Mouse (Mus musculus) kidney, postnatal 25 days (tissue): ENCODE measurements around the gene Hacd4.

ENCODE experiments used
- DNase-seq, 2 experiments: peaks; one replicate each; pipeline ENCODE4 v3.0.0; 2021; ENCODE audit warnings: mixed read lengths in 2 of 2

The Hacd4 gene

DNA sequence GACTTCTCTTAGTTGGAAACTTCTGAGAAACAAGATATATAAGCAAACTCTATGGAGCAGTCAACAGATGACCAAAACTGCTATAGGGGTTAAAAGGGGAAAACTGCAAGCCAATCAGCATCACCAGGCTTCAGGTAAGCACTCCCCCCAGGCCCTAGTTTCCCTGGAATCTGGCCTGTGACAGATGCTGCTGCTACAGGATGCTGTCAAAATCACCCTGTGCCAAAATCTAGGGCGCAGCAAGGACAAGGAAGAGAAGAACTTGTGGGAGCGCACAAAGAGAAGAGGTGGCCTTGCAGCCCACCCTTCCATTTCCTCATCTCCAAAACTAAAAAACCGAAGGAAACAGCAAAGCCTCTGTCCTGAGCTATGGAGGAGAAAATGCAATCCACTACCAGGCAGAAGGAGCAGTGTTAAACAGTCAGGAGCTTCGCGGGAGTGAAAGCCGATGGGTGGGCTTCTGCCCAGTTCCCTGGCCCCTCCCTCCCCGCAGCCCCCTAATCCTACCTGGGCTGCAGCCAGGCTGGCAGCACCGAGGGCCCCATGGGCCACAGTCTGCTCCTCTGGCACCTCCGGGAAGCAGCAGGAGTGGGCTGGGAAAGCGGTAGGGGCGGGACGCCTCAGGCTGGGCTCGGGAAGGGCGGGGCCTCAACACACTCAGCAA is at the start of gene Hacd4:
Gene Hacd4, minus strand, starts transcription at position 603 of the 664 bp plus-strand sequence.
- DNase-seq = peak; percentile 83 to 89

DNA sequence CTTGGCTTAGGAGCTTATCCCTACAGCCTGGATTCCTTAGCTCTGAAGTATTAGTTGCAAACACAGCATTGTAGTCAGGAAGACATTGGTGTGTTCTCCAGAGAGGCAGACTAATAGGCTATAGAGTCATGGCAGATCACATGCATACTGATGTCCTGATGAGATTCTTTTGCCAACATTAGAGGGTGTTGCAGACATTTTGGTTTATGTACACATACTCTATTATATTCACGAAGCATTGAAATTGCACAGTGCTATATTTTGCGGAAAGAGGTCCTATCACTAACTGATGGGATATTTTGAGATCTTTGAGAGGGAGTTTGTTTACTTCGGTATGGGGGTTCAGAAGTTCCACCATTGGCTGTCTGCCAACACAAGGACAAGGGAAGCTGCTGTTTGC is 49.4 kb upstream of the Hacd4 start:
- no peak for DNase-seq

DNA sequence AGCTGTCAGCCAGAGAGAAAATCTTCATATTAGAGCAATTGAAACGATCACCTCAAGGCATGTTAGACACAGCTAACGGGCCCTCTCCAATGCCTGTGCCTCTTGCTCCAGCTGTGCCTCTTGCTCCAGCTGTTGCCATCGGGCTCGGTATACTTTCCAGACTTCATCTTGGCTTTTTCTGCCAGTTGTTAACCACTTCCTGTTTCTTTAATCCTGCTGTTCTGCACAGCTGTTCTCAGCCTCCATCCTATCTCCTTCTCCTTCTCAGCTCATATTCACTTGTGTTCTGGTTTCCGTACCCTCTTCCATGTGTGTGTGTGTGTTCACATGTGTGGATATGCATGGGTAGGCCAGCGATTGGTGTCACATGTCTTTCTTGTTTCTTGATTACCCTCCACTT is 41.4 kb upstream of the Hacd4 start:
- DNase-seq = no peak

DNA sequence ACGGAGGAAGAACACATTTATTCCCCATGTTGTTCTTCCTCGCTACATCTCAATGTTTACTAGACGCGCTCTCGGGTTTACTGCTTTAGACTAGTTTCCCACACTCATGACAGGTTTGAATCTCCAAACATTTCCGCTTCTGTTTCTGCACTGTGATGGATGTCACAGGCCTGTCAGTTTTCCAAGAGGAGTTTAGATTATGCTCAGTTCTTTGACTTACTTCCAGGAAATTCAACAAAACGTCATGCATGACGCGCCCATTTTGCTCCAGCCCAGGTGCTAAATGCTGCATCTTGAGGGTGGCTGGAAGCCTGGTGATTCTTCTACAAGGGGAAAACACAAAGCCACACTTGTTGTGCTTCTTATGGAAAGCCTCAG is 40.1 kb upstream of the Hacd4 start:
- no peak for DNase-seq

DNA sequence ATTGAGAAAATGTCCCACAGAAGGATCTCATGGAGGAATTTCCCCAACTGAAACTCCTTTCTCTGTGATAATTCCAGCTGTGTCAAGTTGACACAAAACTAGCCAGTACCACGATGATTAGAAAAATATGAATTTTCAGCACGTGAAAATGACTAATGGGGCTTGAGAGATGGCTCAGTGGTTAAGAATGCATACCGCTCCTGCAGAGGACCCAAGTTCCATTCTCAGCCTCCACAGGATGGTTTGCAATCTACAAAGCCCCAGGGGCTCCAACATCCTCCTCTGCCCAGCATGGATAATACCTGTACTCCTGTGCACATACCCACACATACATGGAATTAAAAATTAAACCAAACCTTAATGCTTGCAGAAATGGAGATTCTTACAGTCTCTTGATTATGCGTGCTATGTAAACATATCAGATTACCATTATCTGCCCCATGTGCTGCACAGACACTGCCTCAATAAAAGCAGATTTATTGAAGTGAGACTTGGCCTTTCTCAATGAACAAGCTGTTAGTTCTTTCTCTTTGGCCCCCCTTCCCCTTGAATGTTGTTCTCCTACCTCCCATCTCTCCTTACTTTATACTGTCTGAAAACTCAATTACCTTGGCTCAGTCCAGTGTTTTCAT is 39.6 kb upstream of the Hacd4 start:
- no peak for DNase-seq

DNA sequence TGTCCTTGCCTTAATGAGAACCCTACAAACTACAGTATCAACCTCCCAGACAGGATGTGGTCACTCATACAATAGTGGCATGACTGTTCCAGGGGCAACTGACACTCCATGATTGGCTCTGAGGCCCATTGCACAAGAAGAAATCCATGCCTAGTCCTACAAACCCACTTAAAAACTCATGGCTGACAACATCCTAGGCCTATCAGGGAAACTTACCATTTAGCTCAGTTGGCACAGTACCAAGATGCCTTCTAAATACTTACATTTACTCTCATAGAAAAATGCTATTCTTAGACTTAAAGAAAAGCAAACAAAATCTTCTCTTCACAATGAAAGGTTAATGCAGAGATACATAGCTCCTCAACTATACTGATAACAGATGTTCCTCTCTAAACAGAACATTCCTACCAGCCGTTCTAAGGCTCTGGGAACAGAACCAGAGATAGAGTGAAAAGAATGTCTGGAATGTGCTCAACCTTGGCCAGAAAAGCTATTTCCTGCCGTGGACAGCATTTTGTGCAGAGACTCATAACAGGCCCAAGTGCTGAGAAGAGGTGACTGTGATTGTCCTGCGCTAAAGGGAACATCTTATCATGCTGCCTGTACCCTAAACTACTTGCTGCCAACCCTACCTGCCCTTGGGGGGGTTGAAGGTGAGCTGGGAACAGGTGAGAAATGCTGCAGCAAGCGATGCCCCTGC is 37.9 kb upstream of the Hacd4 start:
- peak in 1 of 2 experiments; percentile 16 for DNase-seq

DNA sequence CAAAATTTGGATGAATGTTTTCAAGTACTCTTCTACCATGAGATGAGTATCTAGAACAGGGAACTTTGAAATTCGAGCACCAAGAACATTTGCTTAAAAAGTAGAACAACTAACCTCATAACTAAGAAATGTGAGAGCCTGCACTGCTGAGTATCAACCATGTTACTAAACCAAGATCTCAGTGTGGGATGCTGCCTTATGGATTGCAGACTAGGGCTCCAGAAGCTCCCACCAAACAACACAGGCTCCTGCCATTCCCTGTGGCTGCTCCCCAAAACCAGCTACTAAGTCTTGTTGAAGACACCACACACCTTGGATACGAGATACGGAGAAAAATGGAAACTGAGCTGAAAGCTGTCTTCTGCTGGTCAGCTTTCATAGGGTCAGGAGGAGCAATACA is 37.4 kb upstream of the Hacd4 start:
- DNase-seq = no peak

DNA sequence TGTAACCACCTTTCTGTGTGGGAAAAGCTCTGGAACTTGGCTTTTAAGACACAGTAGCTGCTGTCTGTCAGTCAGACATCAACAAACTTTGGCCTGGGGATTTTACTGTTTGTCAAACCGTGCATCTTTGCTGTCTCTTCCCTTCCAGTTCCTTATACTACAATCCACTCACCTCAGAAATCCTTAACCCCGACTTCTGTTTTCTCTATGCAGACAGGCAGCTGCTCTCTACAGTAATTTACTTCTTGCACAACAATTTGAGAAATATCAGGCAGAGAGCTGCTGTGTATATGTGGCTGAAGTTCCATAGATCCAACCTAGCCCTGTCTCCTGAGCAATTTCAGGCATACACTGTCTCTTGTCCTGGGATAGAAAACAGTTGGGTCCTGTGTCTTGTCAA is 32.8 kb upstream of the Hacd4 start:
- no peak for DNase-seq

DNA sequence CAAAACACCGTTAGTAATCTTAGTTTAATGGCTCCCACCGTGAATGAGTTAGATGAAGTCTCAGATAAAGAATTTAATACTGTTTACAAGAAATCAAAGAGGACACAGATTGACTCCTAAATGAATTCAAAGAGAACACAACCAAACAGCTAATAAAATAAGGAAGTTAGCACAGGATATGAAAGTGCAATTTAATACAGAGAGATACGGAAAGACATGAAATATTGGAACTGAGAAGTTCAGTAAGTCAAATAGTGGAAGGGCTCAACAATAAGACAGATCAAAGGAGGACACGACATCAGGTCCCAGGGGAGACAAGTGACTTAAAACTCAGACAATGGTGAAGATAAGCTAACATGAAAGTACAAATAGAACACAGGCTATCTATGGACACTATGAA is 25.8 kb upstream of the Hacd4 start:
- DNase-seq = no peak

DNA sequence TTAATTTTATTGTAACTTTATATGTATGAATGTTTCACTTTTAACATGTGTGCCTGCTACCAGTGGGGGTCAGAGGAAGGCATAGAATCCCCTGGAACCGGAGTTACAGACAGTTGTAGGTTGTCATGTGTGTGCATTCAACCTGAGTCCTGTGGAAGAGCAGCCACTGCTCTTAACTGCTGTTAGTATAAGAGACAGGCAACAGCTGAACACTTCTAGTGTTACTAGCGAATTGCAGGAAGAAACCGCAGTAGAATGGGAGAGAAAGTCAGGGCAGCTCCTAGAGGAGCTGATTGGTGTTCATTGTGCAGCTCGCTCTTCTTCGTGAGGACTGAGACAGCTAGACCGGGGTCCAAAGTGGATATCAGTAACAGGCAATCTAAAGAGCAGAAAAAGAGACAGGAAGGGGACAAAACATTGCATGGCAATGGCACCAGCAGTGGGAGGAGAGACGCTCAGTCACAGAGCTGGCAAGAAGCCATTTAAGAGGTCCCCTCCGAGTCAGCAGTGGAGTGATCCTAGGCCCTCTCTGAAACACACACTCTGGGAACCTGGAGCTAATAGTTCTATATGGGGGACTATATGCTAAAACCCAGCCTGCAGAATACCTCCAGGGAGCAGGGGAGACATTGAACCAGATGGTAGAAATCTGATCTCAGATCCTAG is 24.4 kb upstream of the Hacd4 start:
- no peak for DNase-seq

DNA sequence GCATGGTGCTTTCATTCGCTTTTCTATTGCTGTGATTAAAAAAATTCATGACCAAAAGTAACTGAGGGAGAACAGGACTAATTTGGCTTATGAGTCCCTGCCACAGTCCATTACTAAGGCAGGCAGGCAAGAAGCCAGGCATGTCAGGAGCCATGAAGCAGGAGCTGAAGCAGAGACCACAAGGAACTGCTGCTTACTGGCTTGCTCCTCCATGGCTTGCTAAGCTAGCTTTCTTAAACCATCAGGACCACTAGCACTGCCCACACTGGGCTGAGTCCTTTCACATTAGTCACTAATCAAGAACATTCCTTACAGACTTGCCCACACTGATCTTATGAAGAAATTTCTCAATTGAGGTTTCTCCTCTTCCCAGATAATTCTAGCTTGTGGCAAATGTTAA is 23.8 kb upstream of the Hacd4 start:
- DNase-seq = no peak

DNA sequence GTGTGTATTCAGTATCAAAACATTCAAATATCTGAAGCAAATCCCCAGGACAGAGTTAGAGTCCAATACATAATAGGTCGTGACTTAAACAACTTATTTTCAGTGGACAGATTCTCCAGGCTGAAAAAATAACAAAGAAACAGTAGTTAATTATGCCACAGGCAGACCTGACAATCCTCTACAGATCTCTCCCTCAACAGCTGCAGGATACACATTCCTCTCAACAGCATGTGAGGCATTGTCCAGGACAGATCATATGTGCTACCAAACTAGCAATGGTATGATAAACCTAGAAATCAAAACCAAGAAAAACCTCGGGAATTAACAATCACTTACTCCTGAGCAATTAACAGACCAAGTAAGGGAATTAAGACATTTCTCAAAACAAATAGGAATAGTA is 22.6 kb upstream of the Hacd4 start:
- no peak for DNase-seq

DNA sequence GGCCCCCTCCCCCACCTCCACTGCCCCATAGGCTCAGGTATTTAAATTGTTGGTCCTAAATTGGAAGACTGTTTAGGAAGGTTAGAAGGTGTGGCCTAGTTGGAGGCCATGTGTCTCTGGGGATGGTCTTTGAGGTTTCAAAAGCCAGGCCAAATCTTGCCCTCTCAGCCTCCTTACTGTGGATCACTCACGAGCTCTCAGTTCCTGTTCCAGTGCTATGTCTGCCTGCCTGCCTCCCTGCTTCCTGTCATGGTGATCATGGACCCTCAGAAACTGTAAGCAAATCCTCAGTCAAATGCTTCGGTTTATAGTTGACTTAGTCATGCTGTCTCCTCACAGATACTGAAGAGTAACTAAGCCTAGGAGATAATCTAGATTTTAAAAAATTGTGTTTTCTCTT is 19.9 kb upstream of the Hacd4 start:
- no peak for DNase-seq

DNA sequence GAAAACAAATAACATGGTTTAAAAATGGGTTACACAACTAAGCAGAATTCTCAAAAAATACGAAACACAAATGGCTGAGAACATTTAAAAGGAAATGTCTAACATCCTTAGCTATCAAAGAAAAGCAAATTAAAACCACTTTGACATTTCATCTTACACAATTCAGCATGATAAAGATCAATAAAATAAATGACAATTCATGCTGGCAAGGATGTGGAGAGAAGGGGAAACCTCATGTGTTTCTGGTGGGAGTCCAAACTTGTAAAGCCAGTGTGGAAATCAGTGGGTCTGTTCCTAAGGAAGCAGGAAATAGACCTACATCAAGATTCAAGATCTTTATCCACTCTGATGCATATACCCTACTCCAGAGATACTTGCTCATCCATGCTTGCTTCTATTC is 19.4 kb upstream of the Hacd4 start:
- no peak for DNase-seq

DNA sequence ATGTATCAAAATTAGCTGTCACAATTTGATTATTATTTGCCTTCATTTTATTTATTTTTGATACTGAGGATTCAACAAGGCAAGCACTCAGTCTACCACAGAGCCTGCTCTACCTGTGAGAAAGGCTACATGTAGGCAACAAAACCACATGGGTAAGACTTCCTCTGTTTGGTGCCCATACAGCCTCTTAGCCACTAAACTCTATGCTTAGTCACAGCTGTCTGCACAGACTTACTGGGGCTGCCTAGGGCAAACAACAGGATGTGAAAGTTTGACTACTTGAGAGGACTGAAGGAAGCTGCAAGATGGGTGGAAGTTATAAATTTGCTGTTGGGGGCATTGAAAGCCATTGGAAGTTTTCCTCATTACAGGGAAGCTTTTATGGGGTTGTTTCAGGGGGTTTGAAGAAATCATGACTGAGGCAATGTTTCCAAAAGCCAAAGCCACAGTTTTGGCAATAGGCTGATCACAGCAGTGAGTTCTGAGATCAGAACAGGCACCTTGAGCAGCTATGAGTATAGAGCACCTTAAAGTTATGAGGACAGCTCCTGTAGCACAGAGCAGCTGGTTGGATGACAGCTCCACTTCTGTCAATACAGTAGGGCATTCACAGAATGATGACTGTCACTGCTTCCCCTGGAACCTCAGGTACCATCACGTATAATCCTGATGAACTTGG is 11.5 kb upstream of the Hacd4 start:
- DNase-seq = no peak

DNA sequence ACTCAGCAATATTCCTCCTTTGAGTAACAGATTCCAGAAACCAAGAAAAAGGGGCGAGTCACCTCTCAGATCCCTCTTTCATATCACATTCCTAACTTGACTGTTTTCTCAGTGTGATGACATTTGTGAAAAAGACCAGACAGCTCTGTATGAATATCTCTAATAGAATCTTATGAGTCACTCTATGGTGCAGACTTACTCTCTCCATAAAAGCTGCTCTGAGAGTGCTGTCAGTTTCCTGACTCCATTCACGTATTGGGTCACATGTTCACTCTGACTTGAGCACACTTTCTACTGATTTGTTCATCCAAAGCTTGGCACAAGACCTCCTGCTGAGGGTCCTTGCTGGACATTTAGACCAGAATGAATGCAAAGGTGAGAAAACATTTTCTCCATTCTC is 10.2 kb upstream of the Hacd4 start:
- DNase-seq = no peak

DNA sequence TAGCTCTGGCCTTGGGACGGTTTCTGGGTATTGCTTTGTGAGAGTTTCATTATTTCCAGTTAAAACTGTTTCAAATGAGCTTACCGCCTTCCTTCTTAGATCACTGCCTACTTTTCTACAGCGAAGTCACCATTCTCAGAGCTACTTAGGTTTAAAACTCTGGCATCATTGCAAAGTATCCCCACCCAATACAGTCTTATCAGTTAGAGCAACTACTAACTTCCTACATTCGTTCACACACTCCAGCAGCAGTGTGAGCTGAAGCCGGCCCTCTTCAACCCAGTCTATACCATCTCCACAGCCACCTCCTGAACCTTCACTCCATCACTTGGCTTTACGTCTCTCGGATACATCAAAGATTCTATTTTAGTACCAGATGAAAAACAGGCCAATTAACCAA is 2.1 kb upstream of the Hacd4 start:
- DNase-seq = no peak

DNA sequence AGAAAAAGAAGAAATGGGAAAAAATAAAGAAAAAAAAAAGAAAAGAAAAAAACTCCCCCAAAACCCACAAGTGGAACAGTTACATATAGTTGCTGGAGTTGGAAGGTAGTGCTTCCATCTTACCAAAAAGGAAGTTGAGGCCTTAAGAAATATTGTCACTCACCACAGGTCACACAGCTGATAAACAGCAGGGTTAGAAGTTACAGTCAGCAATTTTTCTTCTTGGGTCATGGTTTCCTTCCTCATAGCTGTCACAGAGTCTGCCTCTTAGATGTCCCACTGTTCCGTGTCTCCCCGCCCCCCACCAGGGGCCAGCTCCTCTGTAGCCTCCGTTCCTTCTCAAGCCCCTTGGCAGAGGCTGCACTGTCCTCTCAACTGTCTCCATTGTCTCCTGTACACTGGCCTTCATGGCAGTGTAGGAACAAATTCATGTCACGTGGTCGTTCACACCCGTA is 968 bp upstream of the Hacd4 start:
- DNase-seq = peak; percentile 32 to 71

DNA sequence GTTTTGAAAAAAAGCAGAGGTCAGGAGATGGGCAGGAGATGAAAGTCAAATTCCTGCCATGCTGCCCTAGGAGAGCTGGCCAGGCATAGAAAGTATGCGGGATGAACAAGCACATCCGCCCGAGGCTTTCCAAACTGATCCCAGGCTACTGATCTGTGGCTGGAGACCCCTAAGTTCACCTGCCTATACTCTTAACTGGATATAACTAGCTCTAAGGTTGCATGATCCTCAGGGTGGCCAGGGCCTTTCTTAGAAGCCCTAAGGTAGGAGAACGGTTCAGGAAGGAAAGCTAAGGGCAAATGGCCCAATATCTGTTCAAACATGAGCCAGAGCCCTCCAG is 232 bp upstream of the Hacd4 start:
- DNase-seq = no peak

DNA sequence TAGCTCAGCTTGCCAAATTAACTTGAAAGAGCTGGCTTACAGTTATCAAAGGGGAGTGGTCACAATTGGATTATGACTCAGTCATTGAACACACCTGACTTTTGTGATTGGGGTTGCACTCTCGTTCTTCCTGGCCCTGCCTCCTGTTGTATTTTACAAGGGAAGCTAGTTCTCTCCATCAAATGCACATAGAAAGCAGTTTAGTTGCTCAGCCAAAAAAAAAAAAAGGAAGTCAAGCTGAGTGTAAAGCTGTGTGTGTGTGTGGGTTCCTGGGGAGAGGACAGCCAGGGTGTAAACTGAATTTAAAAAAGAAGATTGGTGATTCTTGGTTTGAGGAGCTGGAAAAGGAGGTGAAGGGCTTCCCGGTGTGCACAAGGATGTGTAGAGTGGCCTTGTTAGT is 811 bp downstream of the Hacd4 start:
- DNase-seq = no peak

DNA sequence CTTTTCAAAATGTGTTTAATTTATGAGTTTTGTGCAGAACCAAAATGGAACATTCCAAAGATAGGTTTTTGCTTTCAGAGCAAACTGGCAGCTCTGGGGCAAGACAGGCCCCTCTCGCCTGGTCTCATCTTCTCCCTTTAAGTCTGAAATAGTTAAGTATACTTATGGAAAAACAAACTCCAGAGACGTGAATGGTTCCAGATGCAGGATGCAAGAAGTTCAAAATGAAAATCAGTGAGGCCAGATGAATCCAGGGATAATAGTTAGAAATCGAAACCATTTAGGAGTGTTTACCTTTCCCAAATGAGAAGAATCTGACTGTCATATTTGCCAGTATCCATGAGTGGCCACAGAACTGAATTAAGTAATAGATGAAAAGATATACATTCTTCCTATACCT is 1.6 kb downstream of the Hacd4 start:
- no peak for DNase-seq

DNA sequence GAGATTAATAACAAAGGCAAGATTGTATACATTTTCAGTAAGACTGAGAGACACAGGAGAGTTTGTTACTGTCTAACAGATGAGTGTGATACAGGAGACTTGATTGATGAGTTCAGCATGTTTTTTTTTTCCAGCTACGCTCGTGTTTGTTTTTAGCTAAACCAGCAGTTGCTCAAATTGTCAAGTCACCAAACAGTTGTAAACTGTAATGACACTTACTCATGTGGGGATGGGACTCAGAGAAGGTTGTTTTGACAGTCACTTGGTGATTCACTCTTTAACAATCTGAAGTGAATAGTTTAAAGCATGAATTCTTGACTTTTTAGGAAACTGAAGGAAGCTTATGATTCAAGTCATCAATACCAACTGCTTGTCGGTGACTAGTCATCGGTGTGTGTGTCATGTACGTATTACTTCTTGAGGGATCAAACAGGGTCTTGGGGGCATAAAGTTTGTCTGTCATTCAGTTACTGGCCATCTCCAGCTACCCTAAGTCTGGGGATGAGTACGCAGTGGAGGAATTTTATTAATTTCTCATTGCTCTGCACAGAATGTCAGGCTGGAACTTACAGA is 2.0 kb downstream of the Hacd4 start:
- no peak for DNase-seq

DNA sequence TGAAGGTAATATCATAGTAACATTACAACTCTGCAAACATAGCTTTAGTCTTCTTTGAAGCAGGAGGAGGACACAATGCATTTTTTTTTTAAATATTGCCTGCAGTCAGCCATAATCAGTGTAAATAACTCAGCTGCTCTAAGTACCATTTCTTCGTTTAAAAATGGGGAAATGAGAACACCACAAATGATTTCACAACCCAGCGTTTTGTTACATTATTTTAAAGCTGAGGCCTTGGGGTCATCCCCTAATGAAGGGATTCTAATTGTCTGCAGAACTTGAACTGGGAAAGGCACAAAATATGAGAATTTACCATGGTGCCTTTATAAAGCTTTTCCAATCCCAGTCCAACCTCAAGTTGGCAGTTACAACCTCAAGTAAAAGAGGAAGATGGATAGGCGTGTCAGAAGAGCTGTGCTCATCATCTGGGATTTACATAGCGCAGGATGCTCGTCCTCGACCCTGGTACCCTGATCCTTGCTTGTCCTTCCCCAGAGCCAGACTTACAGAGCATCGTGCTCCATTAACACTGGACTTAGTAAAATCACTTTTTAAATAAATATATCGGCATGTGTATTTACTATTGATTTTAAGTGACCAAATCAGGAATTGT is 6.2 kb downstream of the Hacd4 start:
- no peak for DNase-seq
